Mouse (Mus musculus) liver, embryonic 14.5 days (tissue): ENCODE data around the gene Crebl2. TPM values are rescaled to one million over a fixed set of nuclear protein-coding genes. Genes with fewer than 3 reads are reported as not detected.
A peak's percentile ranks its signal among the peaks of the same experiment; 100 is the strongest.

Experiments
- ATAC-seq: fragments of 200-750 bp; cut with Nextera tagmentation; 2 replicates; pipeline ENCODE4 v1.8.0; 2017; ENCODE audit warnings: moderate number of reproducible peaks, mild to moderate bottlenecking, moderate library complexity; ENCODE audit not compliant: insufficient read depth
- DNase-seq, 3 experiments: peaks; one replicate each; pipeline ENCODE4 v3.0.0-alpha.2; 2012 to 2013; ENCODE audit warnings: low read depth in 3 of 3, low spot score in 3 of 3
- H3K27ac ChIP-seq: fragments of 300-500 bp; sonication (generic); 2 replicates; pipeline ENCODE4 v1.5.1; 2014; ENCODE audit warnings: moderate library complexity, mild to moderate bottlenecking, control low read depth, inconsistent platforms
- H3K27me3 ChIP-seq: fragments of 300-500 bp; sonication (generic); 2 replicates; pipeline ENCODE4 v1.6.1; 2014; ENCODE audit warnings: mild to moderate bottlenecking, low read length, moderate library complexity; ENCODE audit not compliant: control insufficient read depth, insufficient read depth
- H3K36me3 ChIP-seq: fragments of 300-500 bp; sonication (generic); replicated peaks from 2 replicates; pipeline ENCODE4 v1.6.1; 2014; ENCODE audit warnings: low read depth; ENCODE audit not compliant: control insufficient read depth, insufficient read depth
- H3K4me1 ChIP-seq, 2 experiments: fragments of 200-500 bp in 1 of 2; fragments of 300-500 bp in 1 of 2; sonication (generic) in 1 of 2; replicated peaks; 2 replicates each; pipeline ENCODE4 v1.6.1; 2012 to 2014; ENCODE audit warnings: antibody characterized with exemption in 1 of 2, inconsistent platforms in 1 of 2, low read length in 1 of 2; ENCODE audit not compliant: control insufficient read depth in 2 of 2, insufficient read depth in 2 of 2
- H3K4me2 ChIP-seq: fragments of 300-500 bp; sonication (generic); 2 replicates; pipeline ENCODE4 v1.6.1; 2014; ENCODE audit warnings: low read depth, mild to moderate bottlenecking, control low read depth, moderate library complexity
- H3K4me3 ChIP-seq, 2 experiments: fragments of 200-500 bp in 1 of 2; fragments of 300-500 bp in 1 of 2; sonication (generic) in 1 of 2; 2 replicates each; pipeline ENCODE4 v1.5.1; 2012 to 2014; ENCODE audit warnings: low read depth in 2 of 2, low read length in 2 of 2, mild to moderate bottlenecking in 2 of 2, control low read depth in 1 of 2, inconsistent platforms in 1 of 2, moderate library complexity in 1 of 2; ENCODE audit not compliant: insufficient read depth in 1 of 2
- H3K9ac ChIP-seq: fragments of 300-500 bp; sonication (generic); replicated peaks from 2 replicates; pipeline ENCODE4 v1.6.1; 2014; ENCODE audit warnings: mild to moderate bottlenecking, control low read depth, moderate library complexity
- H3K9me3 ChIP-seq: fragments of 300-500 bp; sonication (generic); 2 replicates; pipeline ENCODE4 v1.6.1; 2016; ENCODE audit warnings: low read length, mixed read lengths; ENCODE audit not compliant: control insufficient read depth
- CTCF ChIP-seq: IDR thresholded peaks from 2 replicates; pipeline ENCODE4 v1.5.1; 2016; ENCODE audit warnings: antibody characterized with exemption, low read depth, control low read depth
- EP300 ChIP-seq: IDR thresholded peaks from 2 replicates; pipeline ENCODE4 v1.6.1; 2016; ENCODE audit warnings: antibody characterized with exemption, low read depth
- WGBS: fragments of 180-500 bp; shearing (Covaris S2); extraction: QIAGEN DNeasy Blood & Tissue Kit; methylation state at CpG from one replicate; pipeline ENCODE4 v1.1.7; 2014; ENCODE audit not compliant: insufficient replicate concordance; 5-methylcytosine and 5-hydroxymethylcytosine counted together
- polyA plus RNA-seq, 2 experiments: library from polyadenylated mRNA; depleted of rRNA in 1 of 2; stranded (reverse) in 1 of 2; unstranded in 1 of 2; fragments of >200 nt; fragmentation: Nextera tagmentation in 1 of 2; extraction: Ambion mirVana in 1 of 2; gene quantifications; 2 replicates each; pipeline versions ENCODE4 v1.2.1 to v1.2.3; 2012 to 2014

Crebl2 gene
- polyA plus RNA-seq, 2 experiments: 1.6 to 2.9 TPM

GRCm38 (mm10) chr6:134898095-134898965 lies 68.4 kb downstream of the Crebl2 start, which contains the start of gene Gpr19:
Gpr19 (minus strand) TSS chr6:134898578.
- ATAC-seq: peak; percentile 90
- H3K4me1 ChIP-seq: peaks cover 9 to 13% of the 10 kb centered on the region in 2 experiments
- TF ChIP-seq CTCF (peak; percentile 32; the same call in 1 of the 2 replicates), EP300 (no peak; the same call in 1 of the 2 replicates)

GRCm38 (mm10) chr6:134903368-134903767 lies 73.4 kb downstream of the Crebl2 start:
- H3K27ac ChIP-seq: no peak overlapping the region
- no peak for ATAC-seq

More at GRCm38 (mm10) chr6:134898095-134898965, 68.4 kb downstream of the Crebl2 start, which contains the start of gene Gpr19:
- peak within 1 kb of the TSS; percentile 99 for H3K27ac ChIP-seq
- H3K4me3 ChIP-seq: peak within 1 kb of the TSS; percentile 78 to 80
- H3K9ac ChIP-seq: peak within 1 kb of the TSS; percentile 99
- no peaks in the 10 kb centered on the region for H3K36me3 ChIP-seq
- H3K4me2 ChIP-seq: peak within 1 kb of the TSS; percentile 98
- H3K27me3 ChIP-seq: no peaks in the 10 kb centered on the region
- DNase-seq: peak; percentile 71 to 80 (median 74)
- WGBS: under 1% methylated on average over 51 of the region's 51 CpGs
- H3K9me3 ChIP-seq: no peaks in the 10 kb centered on the region

GRCm38 (mm10) chr6:134903891-134904884 lies 74.2 kb downstream of the Crebl2 start:
- Histone ChIP-seq H3K4me3 (no peak overlapping the region), H3K9ac (no peak overlapping the region), H3K27ac (peak overlapping the region; percentile 69), H3K9me3 (no peaks in the 10 kb centered on the region), H3K36me3 (no peaks in the 10 kb centered on the region), H3K4me1 (peaks cover 7 to 17% of the 10 kb centered on the region in 2 experiments), H3K4me2 (no peak overlapping the region), H3K27me3 (no peaks in the 10 kb centered on the region)
- TF ChIP-seq EP300 (no peak), CTCF (no peak)
- 69% methylated on average over 10 of the region's 10 CpGs for WGBS
- no peak for DNase-seq
- ATAC-seq: peak; percentile 78

More at GRCm38 (mm10) chr6:134903368-134903767, 73.4 kb downstream of the Crebl2 start:
- Histone ChIP-seq H3K4me2 (no peak overlapping the region), H3K4me1 (peaks cover 8 to 17% of the 10 kb centered on the region in 2 experiments), H3K9ac (no peak overlapping the region), H3K27me3 (no peaks in the 10 kb centered on the region), H3K36me3 (no peaks in the 10 kb centered on the region), H3K9me3 (no peaks in the 10 kb centered on the region), H3K4me3 (no peak overlapping the region)
- WGBS: 61% methylated on average over 2 of the region's 4 CpGs
- DNase-seq: no peak
- no peak for TF ChIP-seq EP300
- TF ChIP-seq CTCF: no peak

- H3K27ac ChIP-seq: no peak overlapping the region
- H3K9me3 ChIP-seq: no peaks in the 10 kb centered on the region
- H3K36me3 ChIP-seq: no peaks in the 10 kb centered on the region
- WGBS: 65% methylated on average over 1 of the region's 1 CpGs
- no peak for TF ChIP-seq EP300
- no peak for TF ChIP-seq CTCF
- no peak overlapping the region for H3K9ac ChIP-seq
- ATAC-seq (no peak), DNase-seq (no peak)
- H3K27me3 ChIP-seq: no peaks in the 10 kb centered on the region
- H3K4me3 ChIP-seq: no peak overlapping the region
- peaks cover 6 to 15% of the 10 kb centered on the region in 2 experiments; a peak in 3 of 4 replicates for H3K4me1 ChIP-seq
- no peak overlapping the region for H3K4me2 ChIP-seq
Observed at GRCm38 (mm10) chr6:134905811-134906210, 75.9 kb downstream of the Crebl2 start.

Other genes starting within 250 kb of the Crebl2 start
- gene Mansc1, start 197.7 kb upstream of the Crebl2 start, polyA plus RNA-seq (2012; rRNA removed): 0.55 and 0.56 TPM in 2 replicates
- 0.52 and 0.64 TPM in 2 replicates for gene Mansc1, start 197.7 kb upstream of the Crebl2 start, polyA plus RNA-seq (2014; fragmentation: Nextera tagmentation; extraction: Ambion mirVana)
- 4.5 and 4.7 TPM in 2 replicates for gene Borcs5, start 190.6 kb upstream of the Crebl2 start, polyA plus RNA-seq (2012; rRNA removed)
- gene Borcs5, start 190.6 kb upstream of the Crebl2 start, polyA plus RNA-seq (2014; fragmentation: Nextera tagmentation; extraction: Ambion mirVana): 8.0 and 9.3 TPM in 2 replicates
- gene Dusp16, start 37.5 kb upstream of the Crebl2 start, polyA plus RNA-seq (2012; rRNA removed): 2.6 and 3.7 TPM in 2 replicates
- 4.1 and 5.4 TPM in 2 replicates for gene Dusp16, start 37.5 kb upstream of the Crebl2 start, polyA plus RNA-seq (2014; fragmentation: Nextera tagmentation; extraction: Ambion mirVana)
- 4.4 and 4.7 TPM in 2 replicates for gene Gpr19, start 68.4 kb downstream of the Crebl2 start, polyA plus RNA-seq (2012; rRNA removed)
- gene Gpr19, start 68.4 kb downstream of the Crebl2 start, polyA plus RNA-seq (2014; fragmentation: Nextera tagmentation; extraction: Ambion mirVana): 4.4 and 4.9 TPM in 2 replicates
- 8.4 and 12.2 TPM in 2 replicates for gene Cdkn1b, start 90.2 kb downstream of the Crebl2 start, polyA plus RNA-seq (2012; rRNA removed)
- gene Cdkn1b, start 90.2 kb downstream of the Crebl2 start, polyA plus RNA-seq (2014; fragmentation: Nextera tagmentation; extraction: Ambion mirVana): 11.7 and 12.6 TPM in 2 replicates
- 0.78 and 0.95 TPM in 2 replicates for gene Apold1, start 151.6 kb downstream of the Crebl2 start, polyA plus RNA-seq (2012; rRNA removed)
- gene Apold1, start 151.6 kb downstream of the Crebl2 start, polyA plus RNA-seq (2014; fragmentation: Nextera tagmentation; extraction: Ambion mirVana): 1.6 and 2.2 TPM in 2 replicates
- 29.7 and 45.5 TPM in 2 replicates for gene Ddx47, start 181.5 kb downstream of the Crebl2 start, polyA plus RNA-seq (2012; rRNA removed)
- 50.7 and 53.7 TPM in 2 replicates for gene Ddx47, start 181.5 kb downstream of the Crebl2 start, polyA plus RNA-seq (2014; fragmentation: Nextera tagmentation; extraction: Ambion mirVana)
- gene Gprc5a, start 235.5 kb downstream of the Crebl2 start, polyA plus RNA-seq (2012; rRNA removed): 0.12 and 0.15 TPM in 2 replicates
- gene Gprc5a, start 235.5 kb downstream of the Crebl2 start, polyA plus RNA-seq (2014; fragmentation: Nextera tagmentation; extraction: Ambion mirVana): 0.16 and 0.25 TPM in 2 replicates